Mouse (Mus musculus): Measurements from ENCODE around the gene Apbb2. TPM values are rescaled to one million over a fixed set of nuclear protein-coding genes. Genes with fewer than 3 reads are reported as not detected.

Gene Apbb2
- polyA plus RNA-seq, 2 experiments: 15.8 to 45.8 TPM

GRCm38 (mm10) chr5:66518411-66519006 is 100.1 kb downstream of the Apbb2 start:
- ATAC-seq (ENCODE audit: low FRiP score, low read depth) (peak; percentile 34; the same call in 1 of the 2 replicates), DNase-seq (ENCODE audit: low spot score) (no peak)
- TF ChIP-seq POLR2A (IDR thresholded peaks at IDR 0.05; ENCODE audit: borderline replicate concordance, extremely low read depth, insufficient read depth, insufficient read length): no peak
- peak overlapping the region; percentile 58 for H3K27ac ChIP-seq (replicated peaks; ENCODE audit: low read depth, low read length)
- H3K4me3 ChIP-seq (replicated peaks; ENCODE audit: low read length): no peak overlapping the region
- H3K9me3 ChIP-seq (ENCODE audit: control insufficient read depth, low read length): no peaks in the 10 kb centered on the region
- no peak overlapping the region for H3K9ac ChIP-seq (ENCODE audit: low read depth, low read length, severe bottlenecking)
- H3K27me3 ChIP-seq (ENCODE audit: control insufficient read depth, insufficient read depth, low read length): no peaks in the 10 kb centered on the region
- peaks cover 30% of the 10 kb centered on the region for H3K4me1 ChIP-seq (ENCODE audit: control insufficient read depth, insufficient read depth, low read length)
- H3K4me2 ChIP-seq (replicated peaks; ENCODE audit: low read depth, low read length, severe bottlenecking): no peak overlapping the region
- H3K36me3 ChIP-seq (ENCODE audit: control insufficient read depth, insufficient read depth, low read length): no peaks in the 10 kb centered on the region
- WGBS: 46% methylated on average over 14 of the region's 14 CpGs

- no peak overlapping the region for H3K9ac ChIP-seq (ENCODE audit: low read depth, low read length, severe bottlenecking)
- H3K4me1 ChIP-seq (ENCODE audit: control insufficient read depth, insufficient read depth, low read length): peaks cover 28% of the 10 kb centered on the region
- TF ChIP-seq POLR2A (IDR thresholded peaks at IDR 0.05; ENCODE audit: borderline replicate concordance, extremely low read depth, insufficient read depth, insufficient read length): no peak
- H3K36me3 ChIP-seq (ENCODE audit: control insufficient read depth, insufficient read depth, low read length): no peaks in the 10 kb centered on the region
- DNase-seq (ENCODE audit: low spot score) (peak; percentile 51), ATAC-seq (ENCODE audit: low FRiP score, low read depth) (0 out of 2 replicates have a peak, but pooled peaks have one; percentile 23)
- H3K4me3 ChIP-seq (replicated peaks; ENCODE audit: low read length): no peak overlapping the region
- H3K9me3 ChIP-seq (ENCODE audit: control insufficient read depth, low read length): no peaks in the 10 kb centered on the region
- WGBS: 42% methylated on average over 6 of the region's 6 CpGs
- no peak overlapping the region for H3K4me2 ChIP-seq (replicated peaks; ENCODE audit: low read depth, low read length, severe bottlenecking)
- peak overlapping the region; percentile 58 for H3K27ac ChIP-seq (replicated peaks; ENCODE audit: low read depth, low read length)
- H3K27me3 ChIP-seq (ENCODE audit: control insufficient read depth, insufficient read depth, low read length): no peaks in the 10 kb centered on the region
Measured at GRCm38 (mm10) chr5:66517503-66517902, 101.1 kb downstream of the Apbb2 start.

GRCm38 (mm10) chr5:66516311-66516710 is 102.3 kb downstream of the Apbb2 start:
- no peak for TF ChIP-seq POLR2A (IDR thresholded peaks at IDR 0.05; ENCODE audit: borderline replicate concordance, extremely low read depth, insufficient read depth, insufficient read length)
- Histone ChIP-seq H3K36me3 (ENCODE audit: control insufficient read depth, insufficient read depth, low read length) (no peaks in the 10 kb centered on the region), H3K4me2 (replicated peaks; ENCODE audit: low read depth, low read length, severe bottlenecking) (no peak overlapping the region), H3K9ac (ENCODE audit: low read depth, low read length, severe bottlenecking) (no peak overlapping the region), H3K9me3 (ENCODE audit: control insufficient read depth, low read length) (no peaks in the 10 kb centered on the region), H3K27ac (replicated peaks; ENCODE audit: low read depth, low read length) (no peak overlapping the region), H3K27me3 (ENCODE audit: control insufficient read depth, insufficient read depth, low read length) (no peaks in the 10 kb centered on the region), H3K4me1 (ENCODE audit: control insufficient read depth, insufficient read depth, low read length) (peaks cover 28% of the 10 kb centered on the region), H3K4me3 (replicated peaks; ENCODE audit: low read length) (no peak overlapping the region)
- DNase-seq (ENCODE audit: low spot score) (no peak), ATAC-seq (ENCODE audit: low FRiP score, low read depth) (no peak)
- 87% methylated on average over 8 of the region's 8 CpGs for WGBS

- no peak overlapping the region for H3K4me3 ChIP-seq (replicated peaks; ENCODE audit: low read length)
- 76% methylated on average over 10 of the region's 10 CpGs for WGBS
- ATAC-seq (ENCODE audit: low FRiP score, low read depth): no peak
Measured at GRCm38 (mm10) chr5:66515271-66515670, 103.3 kb downstream of the Apbb2 start.

GRCm38 (mm10) chr5:66514659-66515058 is 103.9 kb downstream of the Apbb2 start:
- H3K36me3 ChIP-seq (ENCODE audit: control insufficient read depth, insufficient read depth, low read length): no peaks in the 10 kb centered on the region
- H3K9ac ChIP-seq (ENCODE audit: low read depth, low read length, severe bottlenecking): no peak overlapping the region
- no peaks in the 10 kb centered on the region for H3K27me3 ChIP-seq (ENCODE audit: control insufficient read depth, insufficient read depth, low read length)
- no peak overlapping the region for H3K4me3 ChIP-seq (replicated peaks; ENCODE audit: low read length)
- TF ChIP-seq POLR2A (IDR thresholded peaks at IDR 0.05; ENCODE audit: borderline replicate concordance, extremely low read depth, insufficient read depth, insufficient read length): no peak
- no peak for ATAC-seq (ENCODE audit: low FRiP score, low read depth)
- no peak for DNase-seq (ENCODE audit: low spot score)
- peaks cover 29% of the 10 kb centered on the region for H3K4me1 ChIP-seq (ENCODE audit: control insufficient read depth, insufficient read depth, low read length)
- no peaks in the 10 kb centered on the region for H3K9me3 ChIP-seq (ENCODE audit: control insufficient read depth, low read length)
- whole genome bisulfite sequencing: 49% methylated on average over 6 of the region's 6 CpGs
- no peak overlapping the region for H3K27ac ChIP-seq (replicated peaks; ENCODE audit: low read depth, low read length)
- no peak overlapping the region for H3K4me2 ChIP-seq (replicated peaks; ENCODE audit: low read depth, low read length, severe bottlenecking)

More at GRCm38 (mm10) chr5:66515271-66515670, 103.3 kb downstream of the Apbb2 start:
- Histone ChIP-seq H3K27ac (replicated peaks; ENCODE audit: low read depth, low read length) (no peak overlapping the region), H3K36me3 (ENCODE audit: control insufficient read depth, insufficient read depth, low read length) (no peaks in the 10 kb centered on the region), H3K4me2 (replicated peaks; ENCODE audit: low read depth, low read length, severe bottlenecking) (no peak overlapping the region), H3K9ac (ENCODE audit: low read depth, low read length, severe bottlenecking) (no peak overlapping the region), H3K9me3 (ENCODE audit: control insufficient read depth, low read length) (no peaks in the 10 kb centered on the region), H3K4me1 (ENCODE audit: control insufficient read depth, insufficient read depth, low read length) (peaks cover 28% of the 10 kb centered on the region), H3K27me3 (ENCODE audit: control insufficient read depth, insufficient read depth, low read length) (no peaks in the 10 kb centered on the region)
- no peak for DNase-seq (ENCODE audit: low spot score)
- no peak for TF ChIP-seq POLR2A (IDR thresholded peaks at IDR 0.05; ENCODE audit: borderline replicate concordance, extremely low read depth, insufficient read depth, insufficient read length)
